Mouse (Mus musculus): ENCODE measurements at regions not wholly inside any gene's neighbourhood (a gene's known extent, or its start where the extent isn't known, plus 50 kb on each side); places are given as distances from the start of the nearest gene placed in this dataset.

GRCm38 (mm10) chr1:119301931-119302330 lies 120.1 kb downstream of the Inhbb start:
- TF ChIP-seq CTCF (IDR thresholded peaks at IDR 0.05; ENCODE audit: low read depth), result no peak
- TF ChIP-seq EP300 (IDR thresholded peaks at IDR 0.05; ENCODE audit: low read depth), result no peak

Data from liver, postnatal 0 days (tissue).